Mouse (Mus musculus): ENCODE data around the gene Fcgr4.

DNA sequence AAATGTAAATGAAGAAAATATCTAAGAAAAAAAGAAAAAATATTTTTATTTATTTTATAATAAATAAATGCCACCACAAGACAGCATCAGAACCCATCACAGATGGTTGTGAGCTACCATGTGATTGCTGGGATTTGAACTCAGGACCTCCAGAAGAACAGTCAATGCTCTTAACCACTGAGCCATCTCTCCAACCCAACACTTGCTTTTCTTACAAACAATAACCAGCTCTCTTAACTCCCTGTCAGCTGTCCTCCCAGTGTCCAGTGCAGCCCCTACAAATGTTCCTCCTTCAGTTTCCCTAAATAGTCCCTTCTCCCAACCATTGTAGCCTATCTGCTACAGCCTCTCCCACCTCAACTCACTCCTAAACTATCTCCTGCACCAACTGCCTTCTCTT, 18.9 kb upstream of the Fcgr4 start:
- TF ChIP-seq CTCF (conservative IDR thresholded peaks at IDR 0.05; ENCODE audit: insufficient read depth, insufficient read length, low read depth, low read length) (no peak), POLR2A (IDR thresholded peaks at IDR 0.05; ENCODE audit: low read depth, low read length) (no peak)
